Mouse (Mus musculus): ENCODE data around the gene Mnt. TPM values are rescaled to one million over a fixed set of nuclear protein-coding genes. Genes with fewer than 3 reads are reported as not detected.

Mnt gene
- total and polyA plus RNA-seq, 2 experiments from 2014 or later: 8.1 to 15.9 TPM

DNA sequence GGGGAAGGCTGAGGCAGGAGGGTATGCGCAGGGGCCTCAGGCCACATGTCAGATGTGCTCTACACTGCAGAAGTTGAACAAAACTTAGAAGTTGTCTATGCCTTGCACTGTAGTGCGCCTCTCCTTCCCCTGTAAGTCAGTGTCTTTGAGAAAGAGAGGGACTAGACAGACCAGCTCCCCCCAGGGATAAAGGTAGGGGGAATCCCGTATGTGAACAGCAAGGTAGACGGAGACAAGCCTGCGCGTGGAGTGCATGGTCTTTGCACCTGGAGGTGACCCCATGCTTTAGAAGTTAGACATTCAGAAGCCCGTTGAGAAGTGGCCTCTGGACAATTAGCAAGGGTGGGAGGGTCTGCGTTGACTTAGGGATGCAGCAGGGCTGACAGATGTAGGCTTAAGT is 10.0 kb downstream of the Mnt start:
- DNase-seq: no peak
- H3K9ac ChIP-seq: no peak overlapping the region
- peaks cover 42% of the 10 kb centered on the region for H3K36me3 ChIP-seq (ENCODE audit: insufficient read depth)
- H3K4me1 ChIP-seq (ENCODE audit: insufficient read depth): no peaks in the 10 kb centered on the region
- ATAC-seq: no peak
- 92% methylated on average over 8 of the region's 8 CpGs for WGBS
- no peak for TF ChIP-seq CTCF (IDR thresholded peaks at IDR 0.05; ENCODE audit: low read depth)
- no peaks in the 10 kb centered on the region for H3K27me3 ChIP-seq (ENCODE audit: insufficient read depth, low read length)
- no peak overlapping the region for H3K4me3 ChIP-seq (ENCODE audit: low read depth, low read length)
- H3K27ac ChIP-seq (ENCODE audit: low read depth, low read length): no peak overlapping the region
- no peaks in the 10 kb centered on the region for H3K9me3 ChIP-seq (ENCODE audit: low read length)
- H3K4me2 ChIP-seq (ENCODE audit: low read depth): no peak overlapping the region

GRCm38 (mm10) chr11:74841366-74841765 is 10.6 kb downstream of the Mnt start:
- 81% methylated on average over 9 of the region's 9 CpGs for WGBS
- Histone ChIP-seq H3K36me3 (ENCODE audit: insufficient read depth) (peaks cover 46% of the 10 kb centered on the region), H3K4me3 (ENCODE audit: low read depth, low read length) (no peak overlapping the region), H3K4me2 (ENCODE audit: low read depth) (no peak overlapping the region), H3K9ac (no peak overlapping the region), H3K9me3 (ENCODE audit: low read length) (no peaks in the 10 kb centered on the region), H3K4me1 (ENCODE audit: insufficient read depth) (no peaks in the 10 kb centered on the region), H3K27ac (ENCODE audit: low read depth, low read length) (no peak overlapping the region), H3K27me3 (ENCODE audit: insufficient read depth, low read length) (no peaks in the 10 kb centered on the region)
- no peak for ATAC-seq
- no peak for DNase-seq
- TF ChIP-seq CTCF (IDR thresholded peaks at IDR 0.05; ENCODE audit: low read depth): no peak

- Histone ChIP-seq H3K27ac (ENCODE audit: low read depth, low read length) (no peak overlapping the region), H3K4me3 (ENCODE audit: low read depth, low read length) (no peak overlapping the region), H3K36me3 (ENCODE audit: insufficient read depth) (peaks cover 42% of the 10 kb centered on the region), H3K4me2 (ENCODE audit: low read depth) (no peak overlapping the region), H3K9ac (no peak overlapping the region), H3K4me1 (ENCODE audit: insufficient read depth) (no peaks in the 10 kb centered on the region), H3K9me3 (ENCODE audit: low read length) (no peaks in the 10 kb centered on the region), H3K27me3 (ENCODE audit: insufficient read depth, low read length) (no peaks in the 10 kb centered on the region)
- TF ChIP-seq CTCF (IDR thresholded peaks at IDR 0.05; ENCODE audit: low read depth): no peak
- DNase-seq (no peak), ATAC-seq (no peak)
- WGBS: 85% methylated on average over 13 of the region's 13 CpGs
Measured at GRCm38 (mm10) chr11:74842045-74842444, 11.3 kb downstream of the Mnt start.

- H3K27ac ChIP-seq (ENCODE audit: low read depth, low read length): no peak overlapping the region
Measured at GRCm38 (mm10) chr11:74842656-74843434, 12.1 kb downstream of the Mnt start.

DNA sequence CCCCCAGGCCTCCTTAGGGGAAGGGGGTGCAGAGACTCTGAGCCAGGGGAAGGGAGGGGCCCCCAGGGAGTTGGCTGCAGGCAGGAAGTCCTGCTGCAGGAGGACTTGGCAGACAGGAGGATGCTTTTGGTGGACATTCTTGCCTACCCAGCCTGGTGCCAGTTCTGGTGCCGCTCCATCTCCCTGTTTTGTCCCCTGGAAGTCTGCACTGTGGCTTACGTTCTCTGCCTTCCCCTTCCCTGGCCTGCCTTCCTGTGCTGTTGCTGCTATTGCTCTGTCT is 12.7 kb downstream of the Mnt start:
- no peak overlapping the region; the same call in 1 of the 2 replicates for H3K27ac ChIP-seq (ENCODE audit: low read depth, low read length)
- no peak overlapping the region for H3K4me2 ChIP-seq (ENCODE audit: low read depth)

More at GRCm38 (mm10) chr11:74842656-74843434, 12.1 kb downstream of the Mnt start:
- no peak overlapping the region for H3K4me2 ChIP-seq (ENCODE audit: low read depth)
- H3K9ac ChIP-seq: no peak overlapping the region
- H3K4me1 ChIP-seq (ENCODE audit: insufficient read depth): no peaks in the 10 kb centered on the region
- no peak for TF ChIP-seq CTCF (IDR thresholded peaks at IDR 0.05; ENCODE audit: low read depth)
- H3K9me3 ChIP-seq (ENCODE audit: low read length): no peaks in the 10 kb centered on the region
- peaks cover 39% of the 10 kb centered on the region for H3K36me3 ChIP-seq (ENCODE audit: insufficient read depth)
- H3K4me3 ChIP-seq (ENCODE audit: low read depth, low read length): no peak overlapping the region
- WGBS: 84% methylated on average over 22 of the region's 22 CpGs
- DNase-seq (no peak), ATAC-seq (no peak)
- H3K27me3 ChIP-seq (ENCODE audit: insufficient read depth, low read length): no peaks in the 10 kb centered on the region

DNA sequence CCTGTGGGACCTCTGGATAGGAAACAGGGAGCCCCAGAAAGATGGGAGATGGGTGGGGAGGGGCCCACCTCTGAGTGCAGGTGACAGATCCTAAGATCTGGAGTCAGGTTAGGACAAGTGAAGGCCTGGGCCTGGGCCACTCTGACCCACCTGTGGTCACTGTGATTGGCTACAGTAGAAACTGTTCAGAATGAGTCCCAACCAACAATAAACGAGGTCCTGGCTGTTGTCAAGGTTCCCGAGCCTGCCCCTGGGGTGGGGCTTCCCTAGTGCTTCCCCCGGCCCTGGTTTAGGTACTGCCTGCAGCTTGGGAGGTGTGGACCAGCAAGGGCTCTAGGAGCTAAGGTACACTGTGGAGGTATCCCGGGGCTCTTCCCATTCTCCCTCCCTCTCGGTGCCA is 13.0 kb downstream of the Mnt start:
- ATAC-seq (no peak), DNase-seq (no peak)
- no peak for TF ChIP-seq CTCF (IDR thresholded peaks at IDR 0.05; ENCODE audit: low read depth)
- no peaks in the 10 kb centered on the region for H3K4me1 ChIP-seq (ENCODE audit: insufficient read depth)
- no peaks in the 10 kb centered on the region for H3K27me3 ChIP-seq (ENCODE audit: insufficient read depth, low read length)
- H3K36me3 ChIP-seq (ENCODE audit: insufficient read depth): peaks cover 39% of the 10 kb centered on the region
- H3K9ac ChIP-seq: no peak overlapping the region
- H3K4me3 ChIP-seq (ENCODE audit: low read depth, low read length): no peak overlapping the region
- no peak overlapping the region for H3K4me2 ChIP-seq (ENCODE audit: low read depth)
- no peak overlapping the region; the same call in 1 of the 2 replicates for H3K27ac ChIP-seq (ENCODE audit: low read depth, low read length)
- 66% methylated on average over 5 of the region's 5 CpGs for WGBS
- no peaks in the 10 kb centered on the region for H3K9me3 ChIP-seq (ENCODE audit: low read length)

More for the DNA sequence above, 12.7 kb downstream of the Mnt start:
- ATAC-seq (no peak), DNase-seq (no peak)
- H3K9ac ChIP-seq: no peak overlapping the region
- peaks cover 39% of the 10 kb centered on the region for H3K36me3 ChIP-seq (ENCODE audit: insufficient read depth)
- TF ChIP-seq CTCF (IDR thresholded peaks at IDR 0.05; ENCODE audit: low read depth): no peak
- 68% methylated on average over 2 of the region's 2 CpGs for WGBS
- H3K27me3 ChIP-seq (ENCODE audit: insufficient read depth, low read length): no peaks in the 10 kb centered on the region
- H3K4me3 ChIP-seq (ENCODE audit: low read depth, low read length): no peak overlapping the region
- no peaks in the 10 kb centered on the region for H3K4me1 ChIP-seq (ENCODE audit: insufficient read depth)
- no peaks in the 10 kb centered on the region for H3K9me3 ChIP-seq (ENCODE audit: low read length)

- Histone ChIP-seq H3K36me3 (ENCODE audit: insufficient read depth) (peaks cover 45% of the 10 kb centered on the region), H3K4me3 (ENCODE audit: low read depth, low read length) (no peak overlapping the region), H3K4me2 (ENCODE audit: low read depth) (no peak overlapping the region), H3K27me3 (ENCODE audit: insufficient read depth, low read length) (no peaks in the 10 kb centered on the region), H3K4me1 (ENCODE audit: insufficient read depth) (no peaks in the 10 kb centered on the region), H3K9me3 (ENCODE audit: low read length) (no peaks in the 10 kb centered on the region), H3K27ac (ENCODE audit: low read depth, low read length) (no peak overlapping the region), H3K9ac (no peak overlapping the region)
- ATAC-seq: no peak
- WGBS: 50% methylated on average over 3 of the region's 3 CpGs
- peak; percentile 25 for DNase-seq
- peak; percentile 61 for TF ChIP-seq CTCF (IDR thresholded peaks at IDR 0.05; ENCODE audit: low read depth)
Measured at GRCm38 (mm10) chr11:74845784-74846183, 15.1 kb downstream of the Mnt start.
